Mouse (Mus musculus) heart, postnatal 4 days (tissue): ENCODE measurements around the gene Wfdc6b. TPM values are rescaled to one million over a fixed set of nuclear protein-coding genes. Genes with fewer than 3 reads are reported as not detected.
A peak's percentile ranks its signal among the peaks of the same experiment; 100 is the strongest.
"Not testable (repeated sequence)": the region's sequence is repeated elsewhere in the genome, so short reads cannot be mapped to it uniquely, and the experiment has no call there.

Experiments used
- DNase-seq: peaks from one replicate; pipeline ENCODE4 v3.0.0; 2021
- total RNA-seq, 2 experiments: library from RNA; stranded (reverse); gene quantifications; 2 replicates each; pipeline ENCODE4 v1.2.3; 2021

Gene Wfdc6b
- not detected for total RNA-seq

DNA sequence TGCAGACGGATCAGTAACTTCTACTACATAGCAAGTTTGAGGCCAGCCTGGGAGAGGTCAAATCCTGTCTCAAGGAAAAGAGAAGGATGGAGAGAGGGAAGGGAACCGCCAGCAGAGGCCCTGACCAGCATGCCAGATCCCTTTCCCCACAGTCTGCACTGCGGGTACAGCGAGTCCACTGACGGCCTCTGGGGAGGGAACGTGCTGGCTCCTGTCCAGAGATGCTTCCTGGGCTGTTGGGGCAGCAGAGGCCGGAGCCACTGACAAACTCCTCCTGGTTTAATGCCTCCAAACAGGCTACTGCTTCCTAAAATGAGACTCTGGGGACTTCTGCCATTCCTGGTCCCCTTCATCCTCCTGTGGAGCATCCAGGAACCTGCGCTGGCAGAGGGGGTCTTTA lies at the start of gene Wfdc6b, which contains the start of gene Wfdc8:
Gene Wfdc6b (plus strand): TSS at position 52 of the 400 bp plus-strand sequence.
Gene Wfdc8 (minus strand): TSS at position 156 of the 400 bp plus-strand sequence.
- DNase-seq: peak; percentile 55

DNA sequence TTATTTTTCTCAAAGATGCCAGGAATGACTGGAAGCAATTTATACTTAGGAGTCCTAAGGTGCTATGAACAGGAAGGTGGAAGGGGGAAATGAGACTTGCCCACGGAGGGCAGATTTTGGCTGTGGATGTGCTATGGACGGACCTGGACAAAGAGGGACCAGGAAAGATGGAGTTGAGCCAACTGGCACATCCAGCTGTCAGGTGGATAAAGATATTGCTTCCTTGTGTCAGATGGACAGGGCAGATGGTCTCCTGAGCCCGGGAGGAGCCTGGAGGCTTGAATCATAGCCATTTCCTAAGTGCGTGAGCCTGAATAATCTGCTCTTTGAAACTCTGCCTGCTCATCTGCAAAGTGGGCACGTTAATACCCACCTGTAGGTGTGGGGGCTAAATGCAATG lies 49.0 kb upstream of the Wfdc6b start:
- DNase-seq: no peak

DNA sequence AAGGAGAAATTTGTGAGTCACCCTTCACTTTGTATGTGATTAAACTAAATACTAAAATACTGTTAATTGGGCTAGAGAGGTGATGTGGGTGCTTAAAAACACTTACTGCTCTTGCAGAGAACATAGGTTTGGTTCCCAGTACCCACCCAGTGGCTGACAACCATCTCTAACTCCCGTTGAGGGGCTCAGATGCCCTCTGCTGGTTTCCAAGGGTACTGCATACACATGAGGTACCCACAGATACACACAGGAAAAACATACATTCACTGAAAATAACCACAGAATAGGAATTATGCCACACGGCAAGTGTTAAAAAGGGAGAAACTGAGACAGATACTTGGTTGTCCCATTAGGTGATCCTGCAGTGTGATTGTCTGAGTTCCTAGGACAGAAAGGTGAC lies 46.3 kb upstream of the Wfdc6b start:
- DNase-seq: no peak

DNA sequence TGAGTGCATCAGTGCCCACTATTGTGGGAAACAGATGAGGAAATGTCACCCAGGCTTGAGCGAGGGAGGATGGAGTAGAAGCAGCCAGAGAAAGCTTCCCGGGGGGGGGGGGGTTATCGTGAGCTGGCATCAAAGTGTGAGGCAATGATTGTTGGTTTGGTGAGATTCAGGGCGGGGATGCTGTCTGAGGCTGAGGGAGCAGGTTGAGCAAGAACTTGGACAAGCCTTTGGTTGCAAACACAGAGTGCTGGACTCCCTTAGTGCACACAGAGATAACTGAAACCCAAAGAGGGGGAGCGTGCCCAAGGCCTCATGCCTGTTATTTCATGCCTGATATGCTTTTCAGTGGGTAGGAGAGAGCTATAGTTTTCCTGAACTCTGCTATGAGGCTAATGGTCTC lies 45.9 kb upstream of the Wfdc6b start:
- no peak for DNase-seq

DNA sequence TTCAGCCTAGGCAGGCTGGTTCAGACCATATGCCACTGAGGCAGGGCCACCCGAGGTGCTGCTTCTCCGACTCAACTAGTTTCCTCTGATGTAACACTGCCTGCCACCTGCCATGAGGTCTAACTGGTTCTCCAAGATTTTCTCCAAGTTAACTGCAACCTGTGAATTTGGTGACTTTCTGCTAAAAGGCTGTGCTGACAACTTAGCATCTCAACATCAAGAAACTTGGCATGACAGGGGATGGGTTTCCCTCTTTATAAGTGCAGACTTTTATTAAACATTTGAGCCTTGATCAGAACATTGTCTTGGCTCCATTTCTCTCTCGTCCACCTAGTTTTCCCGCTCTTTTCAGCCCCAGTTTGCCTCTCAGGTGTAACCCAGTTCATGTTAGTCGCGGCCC lies 40.0 kb upstream of the Wfdc6b start, which contains the start of gene Spint3:
Gene Spint3 (minus strand): TSS at position 101 of the 400 bp plus-strand sequence.
- DNase-seq: not testable (repeated sequence)

DNA sequence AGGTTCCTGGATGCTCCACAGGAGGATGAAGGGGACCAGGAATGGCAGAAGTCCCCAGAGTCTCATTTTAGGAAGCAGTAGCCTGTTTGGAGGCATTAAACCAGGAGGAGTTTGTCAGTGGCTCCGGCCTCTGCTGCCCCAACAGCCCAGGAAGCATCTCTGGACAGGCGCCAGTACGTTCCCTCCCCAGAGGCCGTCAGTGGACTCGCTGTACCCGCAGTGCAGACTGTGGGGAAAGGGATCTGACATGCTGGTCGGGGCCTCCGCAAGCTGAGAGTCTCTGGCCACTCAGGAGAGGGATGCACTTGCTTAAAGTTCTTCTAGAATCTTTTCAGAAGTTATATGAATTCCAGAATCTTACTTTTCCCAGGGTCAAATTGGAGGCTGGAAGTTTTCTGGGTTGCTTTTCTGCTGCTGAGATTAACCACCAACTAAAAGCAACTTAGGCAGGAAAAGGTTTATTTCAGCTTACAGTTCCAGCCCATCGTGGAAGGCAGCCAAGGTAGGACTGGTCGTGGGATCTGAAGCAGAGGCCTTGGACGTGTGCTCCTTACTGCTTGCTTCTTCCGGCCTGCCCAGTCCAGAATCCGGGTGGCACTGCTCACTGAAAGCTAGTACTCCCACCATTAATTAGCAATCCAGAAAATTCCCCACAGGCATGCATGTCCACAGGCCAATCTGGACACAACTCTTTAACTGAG lies 28.1 kb upstream of the Wfdc6b start, which contains the start of gene Wfdc6a:
Gene Wfdc6a (minus strand): TSS at position 423 of the 701 bp plus-strand sequence.
- peak; percentile 25 for DNase-seq

DNA sequence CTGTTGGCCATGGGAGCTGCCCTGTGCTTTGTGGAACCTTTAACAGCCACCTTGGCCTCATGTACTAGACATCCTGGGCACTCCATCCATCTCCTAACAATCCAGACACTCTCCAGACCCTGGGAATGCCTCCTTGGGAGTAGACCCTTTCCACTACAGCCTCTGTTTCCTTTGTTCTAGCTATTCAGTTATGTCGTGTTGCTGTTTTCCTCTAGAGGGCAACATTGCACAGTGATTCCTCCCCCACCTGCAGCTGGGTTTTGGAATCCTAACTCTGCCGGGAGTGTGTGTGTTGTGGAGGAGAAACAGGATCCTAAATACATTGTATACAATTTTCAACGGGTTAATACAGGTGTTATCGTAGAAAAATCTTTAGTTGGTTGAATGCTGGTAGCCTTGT lies 21.3 kb upstream of the Wfdc6b start:
- DNase-seq: peak; percentile 35

DNA sequence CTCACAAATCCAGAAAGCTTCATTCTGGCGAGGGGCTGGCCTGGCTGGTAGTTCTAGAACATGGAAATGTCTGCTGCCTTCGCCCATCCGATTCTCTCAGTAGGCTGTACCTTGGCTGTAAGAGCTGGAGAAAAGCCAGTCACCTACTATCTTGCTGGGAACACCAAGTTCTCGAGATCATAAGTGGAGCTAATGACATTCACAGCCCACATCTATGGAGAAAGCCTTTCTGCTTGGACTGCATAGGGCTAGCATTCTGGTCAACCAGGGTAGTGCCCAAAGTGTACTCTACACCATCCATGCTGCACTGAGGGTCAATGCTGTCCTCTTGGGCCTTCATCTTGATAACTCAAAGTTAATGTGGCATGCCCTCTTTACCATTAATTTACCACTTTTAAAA lies 19.8 kb upstream of the Wfdc6b start, which contains the start of gene Eppin:
Gene Eppin (minus strand): TSS at position 101 of the 400 bp plus-strand sequence.
- no peak for DNase-seq

DNA sequence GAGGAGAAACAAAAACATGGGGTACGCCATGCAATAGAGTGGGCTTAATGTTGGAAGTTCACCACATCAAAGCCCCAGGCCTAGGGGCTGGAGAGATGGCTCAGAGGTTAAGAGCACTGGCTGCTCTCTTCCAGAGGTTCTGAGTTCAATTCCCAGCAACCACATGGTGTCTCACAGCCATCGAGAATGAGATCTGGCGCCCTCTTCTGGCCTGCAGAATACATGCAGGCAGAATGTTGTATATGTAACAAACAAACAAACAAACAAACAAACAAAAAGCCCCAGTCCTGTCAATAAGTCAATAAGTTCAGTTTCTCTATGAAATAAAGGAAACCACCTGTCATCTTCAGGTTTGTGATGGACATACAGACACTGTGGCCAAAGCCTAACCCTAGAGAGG lies 13.1 kb upstream of the Wfdc6b start:
- DNase-seq: no peak

DNA sequence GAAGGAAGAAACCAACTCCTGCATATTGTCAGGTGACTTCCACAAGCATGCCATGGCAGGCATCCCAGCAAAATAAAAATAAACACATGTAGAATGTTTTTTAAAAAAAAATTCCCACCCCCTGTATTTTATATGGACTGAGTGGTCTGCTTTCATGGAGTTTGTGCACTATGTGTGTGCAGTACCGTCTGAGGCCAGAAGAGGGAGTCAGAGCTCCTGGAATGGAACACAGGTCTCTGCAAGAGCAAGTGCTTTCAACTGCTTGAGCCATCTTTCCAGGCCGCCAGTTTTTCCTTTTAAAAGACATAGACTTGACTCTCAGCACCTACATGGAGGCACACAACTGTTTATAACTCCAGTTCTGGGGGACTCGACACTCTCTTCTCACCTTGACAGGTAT lies 9.8 kb upstream of the Wfdc6b start:
- no peak for DNase-seq

DNA sequence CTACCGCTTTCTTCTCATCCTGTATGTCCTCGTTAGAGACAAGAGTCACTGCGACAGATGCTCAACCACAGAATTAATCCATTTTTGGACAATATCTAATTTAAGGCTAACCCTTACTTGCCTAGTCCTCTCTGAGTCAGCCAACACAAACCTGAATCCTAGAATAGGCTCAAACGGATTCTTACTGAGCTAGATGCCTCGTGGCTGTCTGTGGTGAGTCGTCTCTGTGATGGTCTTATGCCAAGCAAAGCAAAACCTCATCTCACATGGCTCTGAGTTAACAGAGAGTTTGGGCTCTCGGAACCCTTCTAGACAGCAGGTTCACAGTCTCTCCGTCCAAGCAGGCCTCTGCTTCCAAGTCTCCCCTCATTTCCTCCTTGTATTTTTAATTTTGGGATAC lies 8.9 kb upstream of the Wfdc6b start:
- DNase-seq: no peak

DNA sequence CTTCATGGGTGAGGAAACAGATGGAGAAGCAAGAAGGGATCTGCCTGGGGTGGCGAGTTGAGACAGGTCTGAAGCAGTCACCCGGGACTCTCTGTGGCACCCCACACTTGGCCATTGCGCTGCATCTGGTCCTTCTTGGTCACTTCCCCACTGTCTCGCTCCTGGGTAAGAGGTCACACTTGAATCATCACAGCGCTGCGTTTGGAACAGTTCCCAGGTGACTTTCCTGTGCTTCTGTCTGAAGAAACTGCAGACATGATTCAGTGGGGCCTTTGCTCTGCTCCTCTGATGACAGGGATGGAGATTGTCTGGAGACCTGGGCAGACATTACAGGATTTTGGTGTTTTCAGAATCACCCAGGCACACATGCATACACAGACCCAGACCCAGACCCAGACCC lies 4.5 kb upstream of the Wfdc6b start:
- DNase-seq: no peak

DNA sequence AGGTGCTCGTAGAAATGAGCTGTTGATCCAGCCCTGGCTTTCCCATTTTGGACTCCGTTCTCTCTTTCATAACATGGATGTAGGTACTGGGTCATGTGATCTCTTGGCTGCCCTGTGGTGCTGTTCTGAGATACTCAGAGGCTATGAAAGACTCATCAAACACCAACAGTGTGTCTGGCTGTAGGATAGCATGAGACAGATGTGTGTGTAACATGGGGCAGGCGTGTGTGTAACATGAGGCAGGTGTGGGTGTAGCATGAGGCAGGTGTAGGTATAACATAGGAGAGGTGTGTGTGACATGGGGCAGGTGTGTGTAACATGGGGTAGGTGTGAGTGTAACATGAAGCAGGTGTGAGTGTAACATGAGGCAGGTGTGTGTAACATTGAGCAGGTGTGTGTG lies 2.1 kb downstream of the Wfdc6b start:
- DNase-seq: no peak

DNA sequence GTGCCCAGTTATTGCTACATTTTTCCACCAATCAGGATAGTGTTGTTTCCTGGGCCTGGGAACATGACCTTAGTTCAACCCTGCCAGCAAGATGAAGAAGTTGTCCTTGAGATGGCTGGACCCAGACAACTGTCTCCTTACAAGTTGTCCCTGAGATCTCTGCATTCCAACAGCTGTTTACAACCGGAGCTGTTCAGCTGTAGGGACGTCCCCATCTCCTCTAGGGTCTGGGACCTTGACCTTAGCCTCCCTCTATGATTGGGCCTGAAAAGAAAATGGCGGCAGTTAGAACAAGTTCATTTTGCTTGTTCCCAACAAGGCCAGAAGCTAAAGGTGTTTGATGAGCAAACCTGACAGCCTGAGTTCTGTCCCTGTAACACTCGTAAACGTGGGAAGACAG lies 5.7 kb downstream of the Wfdc6b start:
- DNase-seq: no peak

DNA sequence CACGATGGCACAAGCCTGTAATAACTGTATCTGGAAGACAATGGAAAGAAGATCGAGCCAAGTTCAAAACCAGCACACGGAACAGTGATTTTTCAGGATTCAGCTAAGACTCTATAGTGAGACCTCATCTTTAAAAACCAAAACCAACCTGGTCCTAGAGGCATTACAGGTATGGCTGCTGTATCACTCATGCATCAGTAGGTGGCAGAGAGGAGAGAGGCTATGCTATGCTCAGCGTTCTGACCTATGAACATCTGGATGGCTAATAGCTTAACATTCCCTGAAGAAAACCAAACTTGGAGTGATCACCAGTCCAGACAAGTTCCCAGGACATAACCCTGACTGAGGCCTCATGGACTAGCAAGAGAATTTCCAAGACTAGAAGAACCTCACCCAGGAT lies 8.5 kb downstream of the Wfdc6b start:
- DNase-seq: no peak

DNA sequence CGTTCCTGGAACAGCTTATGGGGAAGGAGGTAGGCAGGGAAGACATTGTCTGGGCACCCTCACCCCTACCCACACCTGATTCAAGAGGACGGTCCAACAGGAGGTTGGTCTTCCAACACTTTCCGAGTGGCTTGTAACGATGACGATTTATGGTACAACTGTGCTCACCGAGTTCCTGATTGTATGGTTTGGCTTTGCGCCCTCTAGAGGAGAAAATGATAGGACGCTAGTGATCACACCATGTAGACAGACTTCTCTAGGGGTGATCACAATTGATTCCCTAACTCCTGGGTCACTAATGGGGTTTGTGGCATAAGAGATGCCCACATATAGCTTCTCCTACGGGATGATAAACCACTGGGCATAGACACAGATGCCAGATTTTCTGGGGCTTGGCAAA lies 21.9 kb downstream of the Wfdc6b start:
- no peak for DNase-seq

DNA sequence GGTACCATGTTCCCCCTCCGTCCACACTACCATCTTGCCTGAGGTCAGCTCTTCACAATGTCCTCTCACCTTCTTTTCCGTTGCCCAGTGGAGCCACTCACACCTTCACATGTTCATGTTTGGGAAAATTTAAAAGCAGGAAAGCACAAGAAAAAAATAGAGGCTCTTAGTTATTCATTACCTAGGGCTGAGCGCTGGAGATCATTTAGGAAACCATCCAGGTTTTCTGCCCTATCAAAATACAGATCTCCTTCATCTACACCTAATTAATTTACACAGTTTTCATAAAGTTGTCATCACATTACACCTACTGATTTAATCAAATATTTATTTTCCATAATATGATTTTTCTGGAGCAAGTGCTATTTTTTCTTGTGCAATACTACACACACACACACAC lies 25.4 kb downstream of the Wfdc6b start, which contains the start of gene Wfdc16:
Gene Wfdc16 (minus strand): TSS at position 101 of the 400 bp plus-strand sequence.
- DNase-seq: no peak

DNA sequence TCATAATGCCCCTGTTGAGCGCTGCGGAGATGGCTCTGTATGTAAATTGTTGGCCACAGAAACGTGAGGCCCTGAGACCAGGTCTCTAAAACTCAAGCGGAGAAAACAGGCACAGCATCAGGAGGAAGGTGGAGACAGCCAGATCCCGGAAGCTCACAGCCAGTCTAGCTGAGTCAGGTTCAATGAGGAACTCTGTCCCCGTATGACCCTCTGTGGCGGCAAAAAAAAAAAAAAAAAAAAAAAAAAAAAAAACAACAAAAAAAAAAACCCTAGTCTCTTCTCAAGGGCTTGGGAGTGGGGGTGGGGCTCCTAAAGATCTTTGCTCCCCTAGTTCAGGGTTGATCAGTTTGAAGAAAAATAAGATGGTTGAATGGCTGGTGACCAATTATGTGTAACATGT lies 27.8 kb downstream of the Wfdc6b start:
- DNase-seq: no peak

DNA sequence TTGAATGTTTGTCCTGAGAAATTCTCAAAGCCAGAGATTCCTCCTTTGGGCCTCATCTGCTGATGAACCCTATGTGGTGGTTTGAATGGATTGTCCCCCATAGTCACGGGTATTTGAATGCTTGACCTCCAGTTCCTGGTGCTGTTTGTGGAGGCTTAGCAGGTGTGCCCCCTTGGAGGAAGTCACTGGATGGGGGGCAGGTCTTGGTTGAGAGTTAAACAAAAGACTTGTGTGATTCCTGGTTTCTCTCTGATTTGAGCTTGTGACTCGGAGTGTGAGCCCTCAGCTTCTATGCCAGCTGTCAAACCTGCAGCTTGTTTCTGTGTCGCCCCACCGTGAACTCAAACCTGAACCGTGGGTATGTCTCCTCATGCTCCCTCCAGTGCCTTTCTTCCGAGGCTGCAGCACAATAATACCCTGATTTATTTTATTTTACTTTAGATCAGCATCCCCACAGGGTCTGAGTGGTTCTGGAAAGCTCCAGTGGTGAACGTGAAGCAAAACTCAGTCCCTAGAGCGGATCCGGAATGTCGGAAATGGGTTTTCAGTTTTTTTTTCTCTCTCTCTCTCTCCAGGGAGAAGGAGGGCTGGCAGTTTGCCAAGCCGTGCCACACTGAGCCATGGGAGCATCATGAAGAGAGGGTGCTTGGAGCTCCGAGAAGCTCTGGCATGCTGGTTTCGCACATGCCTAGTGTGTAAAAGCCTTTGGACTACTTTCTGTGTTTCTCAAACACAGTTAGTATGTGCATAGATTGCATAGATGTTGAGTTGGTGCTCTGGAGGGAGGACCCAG lies 28.8 kb downstream of the Wfdc6b start:
- peak; percentile 14 for DNase-seq

DNA sequence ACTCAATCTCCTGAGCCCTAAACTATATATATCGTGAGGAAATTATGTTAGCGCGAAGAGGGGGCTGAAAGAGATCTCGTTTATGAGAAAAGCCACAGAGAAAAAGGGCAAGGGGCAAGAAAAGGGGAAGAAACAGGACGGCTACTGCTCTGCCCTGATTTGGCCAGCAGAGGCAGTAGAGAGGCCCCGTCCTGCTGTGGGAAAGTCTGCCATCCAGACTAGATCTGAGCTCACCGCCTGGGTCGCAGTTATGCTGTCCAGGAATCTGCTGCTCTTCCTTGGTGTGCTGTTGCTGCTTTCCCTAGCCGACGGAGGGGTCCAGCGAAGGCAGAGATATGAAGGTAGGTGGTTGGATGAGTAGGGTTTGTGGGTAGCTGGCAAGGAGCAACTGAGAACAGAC lies 42.5 kb downstream of the Wfdc6b start, which contains the start of gene Wfdc10:
Gene Wfdc10 (plus strand): TSS at position 189 of the 400 bp plus-strand sequence.
- DNase-seq: peak; percentile 65

DNA sequence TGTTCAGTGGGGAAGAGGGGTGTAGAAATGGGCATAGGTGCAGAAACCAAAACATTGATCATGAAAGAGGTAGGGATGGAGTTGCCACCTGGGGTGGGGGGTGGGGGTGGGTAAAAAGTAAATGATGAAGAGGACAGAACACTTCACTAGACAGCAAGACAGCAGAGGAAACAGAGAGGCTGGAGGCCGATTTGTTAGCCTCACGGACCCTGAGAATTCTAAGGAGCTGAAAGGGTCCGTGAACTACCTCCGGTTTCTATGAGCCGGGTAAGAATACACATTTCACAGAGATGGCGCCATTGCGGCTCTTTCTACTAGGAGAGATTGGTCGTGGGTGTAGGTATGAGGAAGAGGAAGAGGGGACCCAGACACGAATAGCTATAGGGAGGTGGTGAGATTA lies 43.2 kb downstream of the Wfdc6b start, which contains the start of gene Wfdc9:
Gene Wfdc9 (minus strand): TSS at position 101 of the 400 bp plus-strand sequence.
- no peak for DNase-seq

DNA sequence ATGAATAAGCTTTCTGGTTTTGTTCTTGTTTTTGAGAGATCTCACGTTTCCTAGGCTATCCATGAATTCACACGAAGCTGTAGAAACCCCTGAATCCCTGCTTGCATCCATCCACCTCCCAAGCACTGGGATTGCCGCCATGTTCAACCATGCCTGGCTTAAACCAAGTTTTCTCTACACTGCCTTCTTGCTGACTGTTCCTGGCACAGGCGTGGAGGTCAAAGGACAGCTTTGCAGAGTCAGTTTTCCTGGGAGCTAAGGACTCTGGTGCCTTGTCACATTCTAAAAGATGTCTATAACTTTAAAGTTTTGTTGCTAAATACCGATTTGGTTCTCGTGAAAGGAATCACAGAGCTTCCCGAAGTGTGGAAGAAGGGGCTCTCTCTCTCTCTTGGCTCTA lies 51.5 kb downstream of the Wfdc6b start:
- DNase-seq: no peak
